Mouse (Mus musculus) erythroblast, embryonic 14.5 days (primary cell): ENCODE measurements around the gene Rassf1.

Experiments
- GATA1 ChIP-seq: IDR thresholded peaks from 2 replicates; pipeline ENCODE4 v1.6.1; 2012; ENCODE audit warnings: low read length, inconsistent platforms, mixed read lengths
- TAL1 ChIP-seq: IDR thresholded peaks from 3 replicates; pipeline ENCODE4 v1.6.1; 2012; ENCODE audit warnings: low read length, inconsistent platforms, mixed read lengths

DNA sequence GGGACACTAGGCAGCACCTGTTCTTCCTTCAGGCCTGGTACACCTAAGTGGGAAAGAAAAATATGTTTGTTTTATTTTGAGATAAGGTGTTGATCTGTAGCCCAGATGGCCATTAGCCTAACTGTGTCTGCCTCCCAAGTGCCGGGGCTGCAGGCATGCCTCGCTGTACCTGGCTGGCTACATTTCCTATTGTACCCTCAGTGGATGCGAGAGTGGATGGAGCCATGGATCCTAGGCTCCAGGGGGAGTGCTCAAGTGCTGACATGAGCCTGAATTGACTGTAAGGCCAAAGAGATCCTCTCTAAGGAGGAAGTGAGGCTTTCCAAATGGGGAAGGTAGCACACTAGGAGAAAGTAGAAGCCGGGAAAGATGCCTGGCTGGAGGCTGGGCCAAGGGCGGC lies 3.4 kb upstream of the Rassf1 start:
- TF ChIP-seq GATA1: no peak
- TF ChIP-seq TAL1: no peak
